Mouse (Mus musculus): ENCODE results near the gene Gm9918. TPM values are rescaled to one million over a fixed set of nuclear protein-coding genes. Genes with fewer than 3 reads are reported as not detected.
A peak's percentile ranks its signal among the peaks of the same experiment; 100 is the strongest.
"Not testable (repeated sequence)": the region's sequence is repeated elsewhere in the genome, so short reads cannot be mapped to it uniquely, and the experiment has no call there.

The Gm9918 gene
- polyA plus RNA-seq (2015; fragmentation: Nextera tagmentation; extraction: Ambion mirVana): 0.09 TPM in 1 of 2 replicates, not detected in the other

GRCm38 (mm10) chr15:102270274-102270960 is at the start of gene Gm9918:
Gm9918 (plus strand) TSS chr15:102270563.
- peak within 1 kb of the TSS; percentile 16; the same call in 1 of the 2 replicates for H3K4me2 ChIP-seq
- H3K4me1 ChIP-seq: peaks cover 6% of the 10 kb centered on the region; the same call in 1 of the 2 replicates
- H3K27ac ChIP-seq: no peak within 1 kb of the TSS
- no peak within 1 kb of the TSS for H3K4me3 ChIP-seq
- H3K27me3 ChIP-seq: peaks cover 25% of the 10 kb centered on the region
- ATAC-seq: no peak
- H3K9me3 ChIP-seq (replicated peaks): no peaks in the 10 kb centered on the region
- 0 out of 2 replicates have a peak within 1 kb of the TSS, but pooled peaks have one; percentile 8 for H3K9ac ChIP-seq
- no peaks in the 10 kb centered on the region for H3K36me3 ChIP-seq (ENCODE audit: poor library complexity, severe bottlenecking)
- 6% methylated on average over 19 of the region's 21 CpGs for WGBS

GRCm38 (mm10) chr15:102222386-102222785 is 48.0 kb upstream of the Gm9918 start:
- H3K27me3 ChIP-seq: peaks cover 33% of the 10 kb centered on the region
- no peak overlapping the region for H3K4me2 ChIP-seq
- peaks cover 15% of the 10 kb centered on the region for H3K4me1 ChIP-seq
- H3K9me3 ChIP-seq (replicated peaks): no peaks in the 10 kb centered on the region
- no peak overlapping the region for H3K4me3 ChIP-seq
- no peak for ATAC-seq
- 61% methylated on average over 10 of the region's 10 CpGs for WGBS
- H3K27ac ChIP-seq: no peak overlapping the region
- no peak overlapping the region for H3K9ac ChIP-seq
- peaks cover 5% of the 10 kb centered on the region for H3K36me3 ChIP-seq (ENCODE audit: poor library complexity, severe bottlenecking)

GRCm38 (mm10) chr15:102224186-102224991 is 46.0 kb upstream of the Gm9918 start:
- Histone ChIP-seq H3K27ac (no peak overlapping the region), H3K9ac (peak overlapping the region; percentile 66), H3K9me3 (replicated peaks) (no peaks in the 10 kb centered on the region), H3K4me2 (peak overlapping the region; percentile 84), H3K4me3 (peak overlapping the region; percentile 43), H3K36me3 (ENCODE audit: poor library complexity, severe bottlenecking) (no peaks in the 10 kb centered on the region), H3K27me3 (peaks cover 33% of the 10 kb centered on the region), H3K4me1 (peaks cover 15% of the 10 kb centered on the region)
- peak; percentile 86 for ATAC-seq
- WGBS: 4% methylated on average over 43 of the region's 43 CpGs

- WGBS: 24% methylated on average over 21 of the region's 21 CpGs
- H3K9ac ChIP-seq: peak overlapping the region; percentile 66
These were observed 45.3 kb upstream of the Gm9918 start for GRCm38 (mm10) chr15:102224992-102225617.

GRCm38 (mm10) chr15:102225619-102226018 is 44.7 kb upstream of the Gm9918 start:
- not testable (repeated sequence) for H3K4me3 ChIP-seq; H3K9me3 ChIP-seq (replicated peaks); ATAC-seq; H3K9ac ChIP-seq; H3K36me3 ChIP-seq (ENCODE audit: poor library complexity, severe bottlenecking); H3K4me2 ChIP-seq; H3K27ac ChIP-seq
- peaks cover 15% of the 10 kb centered on the region for H3K4me1 ChIP-seq
- WGBS: 78% methylated on average over 6 of the region's 6 CpGs
- peaks cover 33% of the 10 kb centered on the region for H3K27me3 ChIP-seq

More at GRCm38 (mm10) chr15:102224992-102225617, 45.3 kb upstream of the Gm9918 start:
- H3K36me3 ChIP-seq (ENCODE audit: poor library complexity, severe bottlenecking): no peaks in the 10 kb centered on the region
- peak overlapping the region; percentile 43 for H3K4me3 ChIP-seq
- H3K9me3 ChIP-seq (replicated peaks): no peaks in the 10 kb centered on the region
- peaks cover 15% of the 10 kb centered on the region for H3K4me1 ChIP-seq
- H3K4me2 ChIP-seq: peak overlapping the region; percentile 84
- no peak for ATAC-seq
- peaks cover 33% of the 10 kb centered on the region for H3K27me3 ChIP-seq
- no peak overlapping the region for H3K27ac ChIP-seq

- H3K27me3 ChIP-seq: peaks cover 8% of the 10 kb centered on the region
These were observed 39.7 kb upstream of the Gm9918 start for GRCm38 (mm10) chr15:102230408-102231321.

GRCm38 (mm10) chr15:102231748-102232147 is 38.6 kb upstream of the Gm9918 start, which contains the start of gene Itgb7:
Itgb7 (minus strand) TSS chr15:102231944.
- no peak for ATAC-seq
- peaks cover 9% of the 10 kb centered on the region; the same call in 1 of the 2 replicates for H3K4me1 ChIP-seq
- 60% methylated on average over 6 of the region's 6 CpGs for WGBS
- no peaks in the 10 kb centered on the region for H3K27me3 ChIP-seq
- no peak within 1 kb of the TSS for H3K9ac ChIP-seq
- H3K27ac ChIP-seq: no peak within 1 kb of the TSS
- H3K4me2 ChIP-seq: no peak within 1 kb of the TSS
- H3K4me3 ChIP-seq: no peak within 1 kb of the TSS
- no peaks in the 10 kb centered on the region for H3K36me3 ChIP-seq (ENCODE audit: poor library complexity, severe bottlenecking)
- no peaks in the 10 kb centered on the region for H3K9me3 ChIP-seq (replicated peaks)

More at GRCm38 (mm10) chr15:102230408-102231321, 39.7 kb upstream of the Gm9918 start:
- H3K27ac ChIP-seq: no peak overlapping the region
- no peak overlapping the region for H3K4me2 ChIP-seq
- no peak for ATAC-seq
- peaks cover 7% of the 10 kb centered on the region; the same call in 1 of the 2 replicates for H3K4me1 ChIP-seq
- no peak overlapping the region for H3K4me3 ChIP-seq
- H3K9ac ChIP-seq: no peak overlapping the region
- H3K9me3 ChIP-seq (replicated peaks): no peaks in the 10 kb centered on the region
- 86% methylated on average over 17 of the region's 17 CpGs for WGBS
- no peaks in the 10 kb centered on the region for H3K36me3 ChIP-seq (ENCODE audit: poor library complexity, severe bottlenecking)

- no peaks in the 10 kb centered on the region for H3K9me3 ChIP-seq (replicated peaks)
- no peak overlapping the region for H3K27ac ChIP-seq
- peaks cover 9% of the 10 kb centered on the region; the same call in 1 of the 2 replicates for H3K4me1 ChIP-seq
- H3K36me3 ChIP-seq (ENCODE audit: poor library complexity, severe bottlenecking): no peaks in the 10 kb centered on the region
- no peaks in the 10 kb centered on the region for H3K27me3 ChIP-seq
- no peak for ATAC-seq
- no peak overlapping the region for H3K9ac ChIP-seq
- H3K4me3 ChIP-seq: no peak overlapping the region
- no peak overlapping the region for H3K4me2 ChIP-seq
- WGBS: 87% methylated on average over 7 of the region's 7 CpGs
These were observed 37.6 kb upstream of the Gm9918 start for GRCm38 (mm10) chr15:102232764-102233163.

- H3K4me3 ChIP-seq: no peak overlapping the region
- H3K27me3 ChIP-seq: no peaks in the 10 kb centered on the region
- peaks cover 9% of the 10 kb centered on the region; the same call in 1 of the 2 replicates for H3K4me1 ChIP-seq
- no peaks in the 10 kb centered on the region for H3K36me3 ChIP-seq (ENCODE audit: poor library complexity, severe bottlenecking)
- no peak overlapping the region for H3K9ac ChIP-seq
- H3K9me3 ChIP-seq (replicated peaks): no peaks in the 10 kb centered on the region
- no peak overlapping the region for H3K27ac ChIP-seq
- WGBS: 47% methylated on average over 2 of the region's 2 CpGs
- H3K4me2 ChIP-seq: no peak overlapping the region
- ATAC-seq: no peak
These were observed 36.5 kb upstream of the Gm9918 start for GRCm38 (mm10) chr15:102233896-102234295.

GRCm38 (mm10) chr15:102235371-102236027 is 34.9 kb upstream of the Gm9918 start:
- ATAC-seq: no peak; the same call in 1 of the 2 replicates

More at GRCm38 (mm10) chr15:102235371-102236027, 34.9 kb upstream of the Gm9918 start:
- Histone ChIP-seq H3K9ac (peak overlapping the region; percentile 51), H3K4me3 (no peak overlapping the region), H3K27me3 (no peaks in the 10 kb centered on the region), H3K27ac (no peak overlapping the region), H3K4me1 (peaks cover 13% of the 10 kb centered on the region; the same call in 1 of the 2 replicates), H3K36me3 (ENCODE audit: poor library complexity, severe bottlenecking) (no peaks in the 10 kb centered on the region), H3K9me3 (replicated peaks) (no peaks in the 10 kb centered on the region), H3K4me2 (peak overlapping the region; percentile 27; the same call in 1 of the 2 replicates)
- WGBS: 23% methylated on average over 21 of the region's 21 CpGs

All from forebrain, embryonic 13.5 days (tissue).